Mouse (Mus musculus) large intestine, adult 2 months (tissue): ENCODE measurements around the gene Rdh5. TPM values are rescaled to one million over a fixed set of nuclear protein-coding genes. Genes with fewer than 3 reads are reported as not detected.

Experiments used
- DNase-seq: peaks from one replicate; pipeline ENCODE4 v3.0.0-alpha.2; 2012; ENCODE audit warnings: low read depth, low spot score
- WGBS: fragments of 180-500 bp; shearing (Covaris S2); methylation state at CpG from one replicate; pipeline ENCODE4 v1.1.7; 2018; 5-methylcytosine and 5-hydroxymethylcytosine counted together
- polyA plus RNA-seq: library from polyadenylated mRNA; depleted of rRNA; stranded (reverse); fragments of >200 nt; gene quantifications from 2 replicates; pipeline ENCODE4 v1.2.3, GENCODE M21; 2012

Gene Rdh5
- polyA plus RNA-seq, 1 experiment, result 19.3 TPM

DNA sequence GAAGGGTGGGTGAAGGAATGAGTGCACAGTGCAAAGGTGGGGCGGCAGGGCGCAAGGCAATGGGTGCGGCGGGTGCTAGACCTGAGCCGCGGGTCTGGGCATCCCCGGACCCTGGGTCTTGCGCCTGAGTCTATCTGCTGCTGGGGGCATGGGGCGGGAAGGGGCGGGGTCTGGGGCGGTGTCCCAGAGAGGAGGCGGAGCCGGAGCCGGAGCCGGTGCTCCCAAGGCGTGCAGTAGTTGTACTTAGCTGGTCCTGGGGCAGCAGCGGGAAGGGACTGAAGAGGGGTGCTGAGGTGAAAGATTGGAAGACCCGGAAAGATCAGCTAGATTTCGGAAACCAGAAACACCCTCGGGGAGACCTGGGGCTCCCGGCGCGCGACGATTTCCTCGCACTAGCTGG is 10.9 kb upstream of the Rdh5 start, which contains the start of gene Itga7:
Gene Itga7, plus strand, starts transcription at position 245 of the 400 bp plus-strand sequence.
- 1% methylated on average over 26 of the region's 26 CpGs for WGBS
- no peak for DNase-seq

DNA sequence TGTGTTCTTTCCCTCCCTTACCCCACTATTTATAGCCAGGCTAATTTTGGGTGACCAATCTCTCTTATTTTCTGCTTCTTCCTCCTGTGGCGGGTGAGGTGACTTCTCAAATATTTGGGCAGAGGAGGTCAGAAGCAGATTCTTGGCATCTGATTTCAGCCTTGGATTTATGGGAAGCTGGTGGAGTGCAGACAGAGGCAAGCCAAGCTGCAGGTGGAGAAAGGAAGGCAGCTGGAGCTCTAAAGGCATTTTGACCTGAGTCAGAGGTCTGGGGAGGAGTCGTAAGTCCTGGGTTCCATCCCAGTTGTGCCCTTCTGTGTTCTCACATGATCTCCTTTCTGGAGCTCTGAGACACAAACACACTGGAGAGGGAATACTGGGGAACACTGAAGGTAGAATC is 8.8 kb upstream of the Rdh5 start:
- DNase-seq, result no peak
- WGBS, result 31% methylated on average over 2 of the region's 2 CpGs

DNA sequence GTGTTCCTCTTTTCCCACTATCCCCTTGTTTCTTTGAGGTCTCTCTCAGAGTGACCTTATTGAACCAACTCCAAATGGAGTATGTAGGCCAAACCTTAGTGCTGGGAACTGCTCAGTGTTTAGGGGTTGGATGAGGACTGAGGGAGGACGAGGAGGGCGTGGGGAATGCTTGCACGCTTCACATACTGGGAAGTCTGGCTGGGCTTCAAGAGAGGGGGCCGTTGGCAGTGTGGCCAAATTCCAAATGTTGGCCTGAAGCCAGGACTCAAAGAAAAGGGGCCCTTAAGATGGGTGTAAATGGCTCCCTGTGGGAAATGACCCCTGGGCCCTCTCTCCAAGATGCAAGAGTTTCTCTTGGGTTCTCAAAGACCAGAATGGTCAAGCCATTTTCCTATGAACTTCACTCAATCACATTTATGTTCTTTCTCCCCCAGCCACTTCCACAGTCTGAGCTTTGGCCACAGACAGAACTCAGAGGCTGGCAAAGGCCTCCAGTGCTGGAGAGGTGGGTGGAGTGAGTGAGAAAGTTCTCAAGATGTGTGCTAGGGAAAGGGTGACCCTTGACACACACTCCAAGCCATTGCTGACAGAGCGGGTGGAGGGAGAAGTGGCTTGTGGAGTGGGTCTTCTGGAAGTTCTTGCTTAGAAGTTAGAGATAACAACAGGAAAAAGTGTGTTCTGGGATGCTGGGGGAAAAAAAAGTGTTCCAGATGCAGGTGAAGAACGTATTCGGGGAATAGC is 7.1 kb upstream of the Rdh5 start:
- 72% methylated on average over 7 of the region's 7 CpGs for WGBS
- no peak for DNase-seq

DNA sequence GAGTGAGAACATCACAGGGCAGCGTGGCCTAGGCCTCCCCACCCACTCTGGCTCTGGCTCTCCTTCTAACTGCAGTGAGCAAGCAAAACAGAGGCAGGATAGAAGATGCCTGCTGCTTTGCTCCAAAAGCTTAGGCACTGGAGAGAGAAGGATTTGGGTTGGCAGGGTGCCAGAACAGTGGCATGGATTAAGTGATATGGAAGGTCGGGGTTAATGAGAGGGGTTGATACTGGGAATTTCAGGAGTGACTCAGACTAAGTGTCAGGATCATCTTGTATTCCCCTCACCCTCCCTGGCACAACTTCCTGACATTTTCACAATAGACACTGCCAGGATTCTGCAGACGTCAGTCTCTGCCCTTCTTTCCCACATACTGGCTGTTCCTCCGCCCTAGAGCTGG is 5.7 kb upstream of the Rdh5 start:
- DNase-seq, result no peak
- 55% methylated on average over 4 of the region's 4 CpGs for WGBS

DNA sequence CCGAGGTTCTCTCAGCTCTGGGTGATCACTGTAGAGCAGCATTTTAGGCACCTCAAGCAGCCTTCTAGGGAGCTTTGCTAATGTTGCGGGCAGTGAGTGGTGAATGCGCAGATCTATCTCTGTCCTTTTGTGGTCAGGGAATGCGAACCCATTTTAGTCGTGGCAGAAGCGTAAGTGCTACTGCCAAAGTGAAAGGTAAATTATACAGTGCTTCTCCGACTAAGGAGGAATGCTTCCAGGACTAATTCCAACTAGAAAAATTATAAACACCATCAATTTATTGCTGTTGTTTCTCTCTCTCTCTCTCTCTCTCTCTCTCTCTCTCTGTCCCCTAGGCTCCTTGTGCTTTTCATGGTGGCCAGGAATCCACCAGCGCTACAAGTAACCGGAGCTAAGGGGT is 1.2 kb upstream of the Rdh5 start, which contains the start of gene Bloc1s1:
Gene Bloc1s1, minus strand, starts transcription at position 101 of the 400 bp plus-strand sequence.
- WGBS, result 42% methylated on average over 9 of the region's 9 CpGs
- no peak for DNase-seq

DNA sequence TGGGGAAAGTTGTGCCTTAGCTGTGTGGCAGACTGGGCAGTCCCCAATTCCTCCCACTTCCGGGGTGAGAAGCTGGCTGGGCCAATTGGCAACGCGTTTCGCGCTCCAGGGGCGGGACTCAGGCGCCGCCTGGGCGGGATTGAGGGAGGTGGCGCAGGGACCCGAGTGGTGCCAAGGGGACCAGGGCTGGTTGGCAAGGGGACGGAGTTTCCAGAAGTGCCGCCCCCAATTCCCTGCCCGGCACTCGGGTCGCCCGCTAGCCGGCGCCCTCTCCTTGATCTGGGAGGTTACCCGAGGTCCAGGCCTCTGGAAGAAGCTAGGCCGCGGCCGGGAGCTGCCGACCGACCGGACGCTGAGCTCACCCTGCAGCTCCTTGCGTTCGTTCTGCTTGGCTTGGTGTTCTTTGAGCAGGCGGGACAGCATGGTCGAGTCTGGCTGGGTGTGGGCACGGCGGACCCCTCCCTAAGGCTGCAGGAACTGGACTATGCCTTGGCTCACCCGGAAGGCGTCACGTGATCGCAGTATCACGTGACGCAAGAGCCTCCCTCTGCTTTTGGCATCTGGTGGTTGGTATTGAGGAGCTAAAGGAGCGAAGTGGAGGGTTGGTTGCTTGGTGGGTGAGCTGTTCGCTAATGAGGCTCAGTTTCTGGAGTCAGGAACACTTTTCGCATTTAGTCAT is 464 bp upstream of the Rdh5 start:
- WGBS, result under 1% methylated on average over 42 of the region's 42 CpGs
- DNase-seq, result peak; percentile 85

DNA sequence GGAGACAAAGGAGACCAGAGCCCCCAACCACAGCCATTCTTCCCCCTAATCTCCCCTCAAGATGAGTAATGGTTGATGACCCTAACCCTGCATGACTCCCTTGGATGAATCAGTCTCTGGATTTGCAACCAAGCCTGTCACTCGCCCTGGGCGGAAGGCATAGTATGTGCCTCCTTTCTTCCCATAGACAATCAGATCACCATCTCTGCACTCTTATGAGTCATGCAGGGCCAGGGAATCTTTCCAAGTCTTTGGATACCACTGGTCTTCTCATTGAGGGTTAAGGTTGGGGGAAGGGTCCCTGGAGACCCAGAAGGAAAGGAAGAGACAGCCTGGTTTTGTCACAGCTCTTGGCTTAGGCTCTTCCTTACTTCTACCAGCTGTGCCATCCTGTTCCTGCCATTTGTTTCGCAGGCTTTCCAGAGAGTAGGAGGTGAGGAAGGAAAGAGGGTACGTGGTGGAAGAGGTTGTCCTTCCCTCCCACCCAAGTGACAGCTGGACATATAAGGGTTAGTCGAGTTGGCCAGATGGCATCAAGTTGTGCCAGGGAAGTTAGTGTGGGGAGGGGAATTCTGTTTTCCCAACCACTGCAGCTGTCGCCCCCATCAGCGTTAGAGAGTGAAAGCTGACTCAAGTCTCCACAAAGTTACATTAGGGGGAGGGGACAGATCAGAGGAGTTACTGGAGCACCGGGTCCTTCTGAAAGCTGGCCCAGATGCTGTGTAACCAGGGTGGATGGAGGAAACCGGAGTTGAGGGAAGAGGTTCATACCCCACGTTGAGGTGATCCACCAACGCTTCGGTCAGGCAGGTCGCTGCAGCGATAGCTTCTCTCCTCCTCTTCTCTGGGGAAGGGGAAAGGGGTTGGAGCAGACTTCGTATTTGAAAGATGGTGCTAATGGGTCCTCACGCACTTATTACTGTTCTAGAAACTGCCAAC is 536 bp downstream of the Rdh5 start:
- no peak for DNase-seq
- 61% methylated on average over 16 of the region's 16 CpGs for WGBS

DNA sequence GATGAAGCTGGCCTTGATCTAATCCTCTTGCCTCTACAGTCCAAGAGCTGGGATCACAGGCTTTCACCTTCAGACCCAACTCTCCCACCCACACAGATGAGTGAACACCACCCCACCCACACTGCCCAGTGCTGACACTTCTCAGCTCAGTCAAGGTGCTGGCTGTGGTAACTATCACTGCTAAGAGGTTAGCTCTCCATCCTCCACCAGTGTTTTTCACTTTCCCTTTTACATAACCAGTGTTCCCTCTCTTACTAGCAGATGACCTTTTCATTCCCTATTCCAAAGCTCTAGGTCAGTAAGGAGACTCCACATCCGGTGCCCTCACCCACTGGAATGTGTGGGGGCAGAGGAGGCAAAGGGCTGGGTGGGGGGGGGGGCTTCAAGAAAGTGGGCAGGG is 1.4 kb downstream of the Rdh5 start:
- no peak for DNase-seq
- WGBS, result 47% methylated on average over 1 of the region's 1 CpGs

DNA sequence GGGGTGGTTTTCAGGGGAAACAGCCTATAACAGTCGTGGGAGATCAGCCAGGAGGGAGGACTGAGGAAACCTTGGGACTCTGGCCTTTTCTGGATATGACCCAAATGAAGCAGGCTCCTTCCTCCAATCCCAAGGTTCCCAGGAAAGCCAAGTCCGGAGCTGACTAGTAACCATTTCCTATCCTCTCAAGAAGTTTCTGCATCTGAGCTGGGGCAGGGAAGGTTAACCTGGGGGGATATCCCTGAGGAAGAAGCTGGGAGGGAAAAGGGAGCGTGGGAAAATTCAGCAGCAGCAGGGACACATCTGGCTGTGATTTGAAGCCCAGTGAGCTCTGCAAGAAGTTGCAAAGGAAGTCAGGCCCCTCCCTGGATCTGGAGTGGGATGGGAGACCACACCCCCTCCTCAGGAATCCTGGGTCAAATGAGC is 1.9 kb downstream of the Rdh5 start:
- DNase-seq, result no peak
- 44% methylated on average over 3 of the region's 3 CpGs for WGBS

DNA sequence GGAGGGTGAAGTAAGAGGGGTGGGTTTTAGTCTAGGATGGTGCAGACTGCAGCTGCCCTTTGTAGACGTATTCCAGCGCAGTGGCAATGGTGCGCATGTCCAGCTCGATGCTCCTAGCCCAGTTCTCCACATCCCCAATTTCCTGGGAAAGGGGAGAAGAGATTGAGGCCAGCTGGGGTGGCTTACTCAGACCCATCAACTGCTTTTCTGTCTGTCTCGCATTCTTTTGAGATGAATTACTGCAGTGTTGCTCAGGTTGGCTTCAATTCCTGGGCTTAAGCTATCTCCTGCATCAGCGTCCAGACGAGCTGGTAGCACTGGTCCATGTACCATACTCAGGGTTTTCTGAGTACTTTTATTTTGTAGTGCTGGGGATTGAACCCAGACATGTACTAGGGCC is 2.7 kb downstream of the Rdh5 start:
- 76% methylated on average over 7 of the region's 7 CpGs for WGBS

DNA sequence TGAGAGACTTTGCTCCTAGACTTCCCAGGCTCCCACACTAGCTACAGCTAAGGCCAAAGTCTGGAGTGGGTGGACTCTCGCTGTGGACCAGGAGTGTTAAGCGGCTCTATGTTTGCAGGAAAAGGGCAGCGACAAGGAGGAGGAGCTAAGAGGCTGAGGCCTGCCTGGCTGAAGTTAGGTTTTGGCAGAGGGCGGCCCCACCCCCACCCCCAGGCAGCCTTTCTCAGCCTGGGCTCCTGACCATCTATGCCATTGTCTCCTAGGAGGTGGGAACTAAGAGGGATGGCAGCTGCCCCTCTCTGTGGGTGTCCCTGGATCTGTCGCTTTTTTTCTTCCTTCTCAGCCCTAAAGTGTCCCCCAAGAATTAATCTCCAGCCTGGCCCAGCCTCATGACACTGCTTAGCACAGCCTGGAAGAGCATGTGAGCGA is 3.5 kb downstream of the Rdh5 start:
- DNase-seq, result no peak
- 22% methylated on average over 6 of the region's 6 CpGs for WGBS

More for the DNA sequence above, 2.7 kb downstream of the Rdh5 start:
- no peak for DNase-seq

DNA sequence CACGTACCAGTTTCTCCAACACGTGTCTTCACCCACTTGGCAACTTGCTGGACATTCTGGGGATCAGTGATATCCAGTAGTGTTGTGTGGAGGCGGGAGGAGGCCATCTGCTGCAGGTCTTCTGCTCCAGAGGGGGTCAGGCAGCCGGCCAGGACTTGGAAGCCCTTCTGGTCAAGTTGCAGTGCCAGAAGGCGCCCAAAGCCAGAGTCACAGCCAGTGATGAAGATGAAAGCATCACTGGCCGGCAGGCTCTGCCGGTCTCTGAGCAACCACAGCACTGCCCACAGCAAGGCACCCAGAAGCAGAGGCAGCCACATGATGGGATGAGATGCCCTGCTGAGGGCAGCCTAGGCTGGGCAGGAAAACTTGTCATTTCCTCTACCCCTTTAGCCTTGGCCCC is 4.4 kb downstream of the Rdh5 start:
- no peak for DNase-seq
- 58% methylated on average over 7 of the region's 7 CpGs for WGBS

DNA sequence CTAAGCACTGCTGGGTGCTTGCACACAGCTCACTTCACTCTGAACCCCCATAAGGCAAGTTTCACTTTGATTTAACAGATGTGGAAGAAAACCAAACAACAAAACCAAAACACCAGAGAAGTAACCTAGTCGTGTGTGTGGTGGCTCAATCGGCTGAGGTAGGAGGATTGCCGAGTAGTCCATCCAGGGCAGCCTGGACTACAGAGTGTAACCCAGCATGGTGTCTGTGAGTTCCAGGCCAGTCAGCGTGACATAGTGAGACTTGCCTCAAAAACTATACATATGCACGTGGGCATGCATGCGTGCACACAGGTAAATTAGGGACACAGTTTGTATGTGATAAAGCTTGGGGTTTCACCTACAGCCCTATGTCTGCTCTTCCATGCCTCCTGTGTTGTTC is 5.3 kb downstream of the Rdh5 start:
- no peak for DNase-seq
- WGBS, result 85% methylated on average over 6 of the region's 6 CpGs

DNA sequence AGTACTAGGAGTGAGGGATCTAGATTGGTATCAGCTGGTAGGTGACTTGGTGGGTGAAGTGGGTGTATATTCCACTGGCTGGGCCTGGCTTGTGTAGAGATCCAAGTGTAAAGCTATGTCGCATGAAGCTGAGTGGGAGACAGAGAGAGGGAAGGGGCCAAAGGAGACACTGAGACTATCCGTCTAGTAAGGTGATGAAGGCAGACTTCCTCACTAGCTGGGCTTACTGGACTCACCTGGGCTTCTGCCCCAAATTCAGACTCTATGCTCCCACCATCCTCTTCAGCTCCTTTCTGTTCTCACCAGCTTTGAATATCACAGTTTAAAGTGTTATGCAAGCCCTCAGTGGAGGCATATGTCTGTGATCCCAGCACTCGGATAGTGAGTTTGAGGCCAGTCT is 6.0 kb downstream of the Rdh5 start:
- DNase-seq, result no peak
- WGBS, result 84% methylated on average over 3 of the region's 3 CpGs

DNA sequence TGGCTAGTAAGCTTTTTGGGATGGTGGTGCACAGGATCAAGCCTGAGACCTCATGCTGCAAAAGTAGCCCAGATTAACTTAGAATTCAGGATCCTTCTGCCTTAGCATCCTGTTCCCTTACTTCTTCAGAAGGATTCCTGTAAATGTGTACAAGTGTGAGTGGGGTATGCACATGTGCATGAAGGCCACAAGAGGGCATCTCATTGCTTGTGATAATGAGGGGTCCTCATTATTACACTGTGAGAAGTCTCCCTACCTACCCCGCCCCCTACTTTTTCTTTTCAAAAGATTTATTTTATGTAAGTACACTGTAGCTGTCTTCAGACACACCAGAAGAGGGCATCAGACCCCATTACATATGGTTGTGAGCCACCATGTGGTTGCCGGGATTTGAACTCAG is 7.1 kb downstream of the Rdh5 start:
- DNase-seq, result no peak
- WGBS, result 89% methylated on average over 2 of the region's 2 CpGs

DNA sequence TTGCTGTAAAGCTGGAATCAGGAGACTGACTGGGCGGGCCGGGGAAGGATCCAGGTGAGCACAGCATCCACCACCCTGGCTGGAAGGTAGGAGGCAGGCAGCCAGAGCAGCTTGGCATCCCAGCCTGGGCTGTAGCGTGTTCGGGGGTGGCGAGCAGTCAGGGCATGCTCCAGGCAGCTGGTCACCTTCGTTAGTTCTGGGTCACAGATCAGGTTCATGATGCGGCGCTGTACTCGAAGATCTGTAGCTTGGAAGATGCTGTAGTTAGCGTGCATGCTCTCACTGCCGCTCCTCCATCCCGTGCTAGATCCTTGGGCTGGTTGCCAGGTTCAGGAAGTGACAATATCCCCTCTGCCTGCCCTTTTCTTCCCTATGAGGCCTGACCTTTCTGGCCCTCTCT is 9.0 kb downstream of the Rdh5 start:
- no peak for DNase-seq
- 84% methylated on average over 12 of the region's 12 CpGs for WGBS

DNA sequence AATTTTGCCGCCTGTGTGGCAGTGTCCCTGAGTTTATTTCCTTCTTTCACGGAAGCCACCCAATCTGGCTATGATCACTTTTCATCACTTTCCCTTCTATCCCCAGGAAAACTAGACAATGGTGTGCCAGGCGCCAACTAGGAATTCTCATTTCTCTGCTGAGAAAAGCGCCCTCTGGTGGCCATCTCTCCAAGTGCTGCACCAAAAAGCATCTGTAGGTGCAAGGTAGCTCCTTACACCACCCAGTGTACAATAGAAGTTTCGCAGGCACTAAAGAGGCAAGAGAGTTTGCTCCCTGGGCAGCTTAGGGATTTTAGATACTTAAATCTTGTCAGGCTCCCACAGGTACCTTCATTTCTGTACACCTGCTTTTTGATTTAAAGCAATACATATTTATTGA is 9.5 kb downstream of the Rdh5 start:
- peak; percentile 90 for DNase-seq
- under 1% methylated on average over 5 of the region's 5 CpGs for WGBS

DNA sequence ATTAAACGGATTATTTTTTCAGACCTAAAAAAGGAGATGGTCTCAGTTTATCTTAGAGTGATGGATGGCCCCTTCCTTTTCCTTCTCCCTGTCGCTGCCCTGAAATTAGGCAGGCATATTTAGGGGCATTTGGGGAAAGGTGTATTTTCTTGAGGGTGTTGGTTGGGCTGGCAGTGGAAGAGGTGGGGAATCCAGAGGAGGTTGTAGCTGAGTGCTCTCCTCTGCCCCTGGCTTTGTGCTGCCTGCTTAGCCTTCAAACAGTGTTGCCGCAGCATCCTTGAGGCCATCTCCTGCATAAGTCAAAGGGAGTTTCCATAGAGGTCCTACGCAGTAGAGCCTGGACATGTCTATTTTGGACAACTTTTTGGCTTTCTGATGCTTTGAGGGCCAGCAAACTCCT is 9.9 kb downstream of the Rdh5 start:
- DNase-seq, result no peak
- WGBS, result 69% methylated on average over 4 of the region's 4 CpGs

DNA sequence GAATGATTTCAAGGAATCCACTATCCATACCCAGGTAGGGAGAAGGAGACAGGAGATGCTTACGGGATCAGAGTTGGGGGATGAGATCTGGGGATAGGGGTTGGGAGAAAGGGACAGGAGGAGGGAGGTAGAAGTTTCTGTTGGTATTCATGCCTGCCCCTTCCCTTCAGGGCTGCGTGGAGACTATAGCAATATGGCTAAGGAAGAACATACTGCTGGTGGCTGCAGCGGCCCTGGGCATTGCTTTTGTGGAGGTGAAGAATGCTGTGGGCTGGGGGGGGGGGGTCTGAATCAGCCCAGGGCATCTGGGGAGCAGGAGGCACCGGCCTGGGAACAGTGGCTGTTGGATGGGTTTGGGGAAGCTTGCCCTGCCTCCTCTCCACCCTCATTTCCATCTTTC is 10.4 kb downstream of the Rdh5 start:
- DNase-seq, result no peak
- 71% methylated on average over 4 of the region's 4 CpGs for WGBS

DNA sequence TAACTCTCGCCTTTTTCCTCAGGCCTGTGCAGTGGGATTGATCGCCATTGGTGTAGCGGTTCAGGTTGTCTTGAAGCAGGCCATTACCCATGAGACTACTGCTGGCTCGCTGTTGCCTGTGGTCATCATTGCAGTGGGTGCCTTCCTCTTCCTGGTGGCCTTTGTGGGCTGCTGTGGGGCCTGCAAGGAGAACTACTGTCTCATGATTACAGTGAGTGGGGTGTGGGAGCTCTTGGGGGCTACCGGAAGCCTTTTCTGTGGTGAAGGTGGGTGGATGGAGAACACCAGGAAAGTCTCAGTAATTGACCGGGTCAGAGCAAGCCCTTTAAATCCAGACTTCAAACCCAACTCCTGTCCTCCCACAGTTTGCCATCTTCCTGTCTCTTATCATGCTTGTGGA is 11.3 kb downstream of the Rdh5 start:
- 74% methylated on average over 6 of the region's 6 CpGs for WGBS

More for the DNA sequence above, 11.3 kb downstream of the Rdh5 start:
- DNase-seq, result no peak
